Mouse (Mus musculus) left cerebral cortex, postnatal 4 days (tissue): ENCODE results near the gene Mrps30. TPM values are rescaled to one million over a fixed set of nuclear protein-coding genes. Genes with fewer than 3 reads are reported as not detected.
"Not testable (repeated sequence)": the region's sequence is repeated elsewhere in the genome, so short reads cannot be mapped to it uniquely, and the experiment has no call there.

Experiments used
- DNase-seq: peaks from one replicate; pipeline ENCODE4 v3.0.0-alpha.2; 2022
- intact Hi-C: fragments of 180-260 bp; cut with DNase I; formaldehyde crosslinking; loops from one replicate; pipeline ENCODE4 v1.15.1; 2025
- total RNA-seq, 2 experiments: library from RNA; stranded (reverse); gene quantifications; 2 replicates each; pipeline ENCODE4 v1.2.3; 2021

Gene Mrps30
- 10 to 100 TPM; 16.3 to 17.3 TPM for total RNA-seq

DNA sequence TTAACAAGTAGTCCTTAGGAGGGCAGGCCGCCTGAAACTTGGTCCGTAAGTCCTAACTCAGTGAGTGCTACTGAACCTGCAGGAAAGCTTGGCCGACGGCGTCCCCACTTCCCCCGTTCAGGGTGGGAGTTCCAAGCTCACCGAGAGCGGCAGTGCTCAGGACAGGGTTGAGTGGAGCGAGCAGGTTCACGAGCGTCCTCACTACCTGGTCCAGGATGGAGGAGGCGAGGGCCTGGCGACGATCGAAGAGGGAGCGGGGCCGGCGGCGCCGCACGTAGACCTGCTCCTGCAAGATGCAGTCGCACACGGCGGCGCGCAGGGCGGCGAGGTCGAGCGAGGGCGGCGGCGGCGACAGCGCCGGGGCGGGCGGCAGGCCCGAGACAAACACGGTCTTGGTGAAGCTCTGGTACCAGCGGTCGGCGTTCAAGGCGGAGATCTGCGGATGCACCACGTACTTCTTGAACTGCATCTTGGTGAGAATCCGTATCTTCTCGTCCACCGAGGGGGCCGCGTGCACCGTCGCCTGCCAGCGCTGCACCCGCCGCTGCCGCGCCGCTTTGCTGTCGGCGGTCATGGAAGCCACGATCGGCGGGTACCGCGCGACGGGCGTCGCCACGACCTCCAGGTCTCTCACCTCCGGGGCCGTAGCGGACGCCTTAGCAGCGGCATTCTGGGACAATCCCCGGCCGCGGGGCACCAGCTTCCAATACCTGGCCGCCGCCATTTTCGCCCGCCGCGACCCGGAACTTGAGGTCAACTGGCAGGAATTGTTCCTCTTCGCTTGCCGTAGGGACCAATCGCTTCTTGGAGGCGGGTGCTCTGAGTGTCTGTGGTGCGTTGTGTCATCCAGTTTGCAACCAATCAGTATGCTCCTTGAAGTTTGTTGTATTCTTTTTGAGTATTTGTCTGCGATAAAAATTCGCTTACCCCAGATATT, at the start of gene Mrps30, which contains the start of gene B430218F22Rik:
Gene Mrps30, minus strand, starts transcription at position 742 of the 937 bp plus-strand sequence.
Gene B430218F22Rik, plus strand, starts transcription at position 120 of the 937 bp plus-strand sequence.
- intact Hi-C loops = no loop called here

GRCm38 (mm10) chr13:118420847-118421246, 33.8 kb upstream of the Mrps30 start:
- DNase-seq = no peak
- intact Hi-C loops = no loop called here

More for the DNA sequence above, at the start of gene Mrps30, which contains the start of gene B430218F22Rik:
- peak; percentile 95 for DNase-seq

DNA sequence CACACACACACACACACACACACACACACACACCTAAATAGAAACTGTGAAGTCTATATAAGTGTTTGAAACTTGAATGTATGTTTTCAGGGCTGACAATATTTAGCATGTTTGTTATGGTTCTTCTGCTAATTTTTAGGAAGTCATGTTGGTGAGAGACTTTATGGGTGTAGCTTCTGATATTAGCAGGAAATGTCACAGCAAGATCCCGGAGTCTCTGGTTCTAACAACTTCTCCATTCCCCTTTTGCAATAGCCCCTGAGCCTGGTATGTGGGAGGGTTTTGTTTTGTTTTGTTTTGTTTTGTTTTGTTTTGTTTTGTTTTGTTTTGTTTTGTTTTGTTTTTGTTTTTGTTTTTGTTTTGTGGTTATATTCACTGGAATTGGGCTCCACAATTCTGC, 33.4 kb upstream of the Mrps30 start:
- no peak for DNase-seq
- intact Hi-C loops = no loop called here

- intact Hi-C loops = no loop called here
- DNase-seq = no peak
Observed at GRCm38 (mm10) chr13:118418163-118418562, 31.1 kb upstream of the Mrps30 start.

GRCm38 (mm10) chr13:118411297-118411992, 24.4 kb upstream of the Mrps30 start:
- intact Hi-C loops = no loop called here
- no peak for DNase-seq

DNA sequence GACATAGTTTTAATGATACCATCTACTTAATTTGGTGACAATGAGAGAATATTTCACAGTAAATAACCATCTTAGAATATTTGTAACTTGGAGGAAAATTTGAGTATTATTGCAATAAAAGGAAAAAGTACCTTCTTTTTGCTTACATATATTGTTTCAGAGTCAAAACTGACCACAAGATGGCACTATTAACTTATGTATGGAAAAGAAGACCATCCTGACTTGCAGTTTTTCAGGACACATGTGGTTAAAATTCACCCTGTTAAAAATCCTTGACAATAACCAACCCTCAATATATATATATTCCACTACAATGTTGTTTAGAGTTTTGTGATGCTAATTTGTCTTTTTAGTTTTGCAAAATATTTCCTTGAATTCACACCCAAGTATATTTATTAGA, 16.5 kb upstream of the Mrps30 start:
- DNase-seq = no peak
- intact Hi-C loops = loop anchor here (5.0 kb wide), 2 partner anchors 919 to 974 kb away; no protein-coding TSS in a partner anchor

DNA sequence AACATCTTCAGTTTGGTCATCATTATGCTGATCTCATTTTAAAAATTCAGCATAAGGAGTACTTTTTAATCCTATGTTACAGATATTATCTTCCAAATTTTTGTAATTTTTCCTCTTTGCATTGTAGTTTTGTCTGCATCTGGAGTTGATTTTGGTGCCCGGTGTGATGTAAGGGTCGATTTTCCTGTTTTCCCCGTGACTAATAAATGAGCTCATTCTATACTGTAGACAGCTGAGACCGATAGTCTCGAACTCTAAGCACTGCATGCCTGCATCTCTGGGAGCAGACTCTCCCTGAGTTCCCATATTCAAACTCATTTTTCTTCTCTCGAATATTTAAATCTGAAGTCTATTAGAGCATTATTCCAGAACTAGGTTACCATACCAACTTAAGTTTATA, 13.3 kb upstream of the Mrps30 start:
- DNase-seq = no peak
- intact Hi-C loops = loop anchor here (5.0 kb wide), 2 partner anchors 922 to 977 kb away; no protein-coding TSS in a partner anchor

DNA sequence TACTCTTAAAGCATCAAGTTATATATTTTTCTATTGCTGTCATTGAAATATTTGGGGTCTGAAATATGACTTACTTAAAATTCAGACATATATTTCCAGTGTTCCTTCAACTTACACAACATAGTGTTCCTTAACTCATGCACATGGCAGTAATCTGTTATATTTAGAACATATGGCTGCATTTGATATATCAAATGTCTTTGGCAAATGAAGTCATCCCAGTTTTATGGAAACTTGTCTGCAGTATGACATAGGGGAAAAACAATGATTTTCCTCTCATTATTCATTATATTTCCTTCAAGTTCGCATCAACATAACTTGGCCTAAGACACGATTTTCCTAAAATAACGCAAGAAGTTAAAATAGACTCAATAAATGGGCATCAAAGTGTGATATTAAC, 8.8 kb upstream of the Mrps30 start:
- intact Hi-C loops = no loop called here
- no peak for DNase-seq

DNA sequence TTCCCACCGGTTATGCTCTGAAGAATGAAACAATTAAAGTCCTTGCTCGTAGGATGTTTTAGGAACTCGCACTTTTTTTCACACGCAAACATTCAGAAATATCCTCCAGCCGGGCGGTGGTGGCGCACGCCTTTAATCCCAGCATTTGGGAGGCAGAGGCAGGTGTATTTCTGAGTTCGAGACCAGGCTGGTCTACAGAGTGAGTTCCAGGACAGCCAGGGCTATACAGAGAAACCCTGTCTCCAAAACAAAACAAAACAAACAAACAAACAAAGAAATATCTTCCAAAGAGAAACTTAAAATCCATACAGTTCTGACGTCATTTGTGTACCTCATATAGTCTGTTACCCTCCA, 373 bp upstream of the Mrps30 start:
- intact Hi-C loops, DNase-seq: not testable (repeated sequence)

DNA sequence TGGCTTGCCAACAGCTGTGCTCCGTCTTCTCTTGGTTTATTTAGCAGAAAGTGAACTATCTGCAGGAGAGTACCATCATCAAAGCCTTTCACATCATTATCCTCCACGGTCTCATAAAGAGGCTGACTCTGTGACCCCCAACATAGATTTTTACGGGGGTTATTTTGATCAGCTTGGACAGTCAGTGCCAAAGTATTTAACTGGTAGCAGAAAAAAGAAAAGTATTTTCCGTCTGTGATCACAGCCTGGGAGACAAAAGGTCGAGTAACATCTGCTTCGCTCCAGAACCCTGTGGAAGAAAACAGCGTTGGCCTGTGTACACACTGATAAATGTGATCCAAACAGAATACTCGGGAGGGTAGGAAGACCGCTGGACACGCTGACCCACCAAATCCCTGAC, 6.7 kb downstream of the Mrps30 start:
- intact Hi-C loops = no loop called here

GRCm38 (mm10) chr13:118379155-118379554, 7.9 kb downstream of the Mrps30 start:
- intact Hi-C loops = no loop called here
- peak; percentile 60 for DNase-seq

More for the DNA sequence above, 6.7 kb downstream of the Mrps30 start:
- DNase-seq = no peak

DNA sequence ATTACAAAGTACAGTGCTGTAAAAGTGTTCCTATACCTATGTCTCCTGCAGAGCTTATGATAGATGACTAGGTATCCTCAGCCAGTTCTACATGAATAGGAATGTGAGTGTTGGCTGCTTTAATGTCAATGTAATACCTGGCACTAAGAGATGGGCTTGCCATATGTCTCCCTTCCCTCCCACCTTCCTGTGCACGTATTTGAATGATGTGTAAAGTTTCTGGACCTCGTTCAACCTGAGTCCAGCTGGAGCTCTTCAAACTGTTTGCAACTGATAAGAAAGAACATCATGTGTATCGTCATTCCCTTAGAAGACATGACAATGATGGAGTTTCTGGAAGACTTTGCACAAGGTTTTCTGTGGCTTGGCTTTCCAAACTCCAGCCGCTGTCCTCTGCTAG, 14.2 kb downstream of the Mrps30 start:
- no peak for DNase-seq
- intact Hi-C loops = no loop called here

DNA sequence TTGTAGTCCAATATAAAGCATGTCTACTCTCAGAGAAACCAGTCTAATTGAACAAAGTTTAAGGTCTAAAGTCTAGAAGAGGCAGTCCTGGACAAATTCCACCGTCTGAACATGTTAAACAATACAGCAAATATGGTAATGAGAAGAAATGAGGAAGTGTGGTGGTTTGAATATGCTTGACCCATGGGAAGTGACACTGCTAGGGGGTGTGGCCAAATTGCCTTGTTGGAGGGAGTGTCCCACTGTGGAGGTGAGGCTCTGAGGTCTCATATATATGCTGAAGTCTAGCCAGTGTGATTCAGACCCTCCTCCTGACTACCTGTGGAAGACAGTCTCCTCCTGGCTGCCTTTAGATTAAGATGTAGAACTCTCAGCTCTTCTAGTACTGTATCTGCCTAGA, 21.3 kb downstream of the Mrps30 start:
- intact Hi-C loops = no loop called here

GRCm38 (mm10) chr13:118363342-118363741, 23.7 kb downstream of the Mrps30 start:
- intact Hi-C loops = no loop called here
- no peak for DNase-seq

More for the DNA sequence above, 21.3 kb downstream of the Mrps30 start:
- no peak for DNase-seq

- DNase-seq = no peak
- intact Hi-C loops = loop anchor here (2.0 kb wide), 1 partner anchor 800 kb away; no protein-coding TSS in a partner anchor
Observed at GRCm38 (mm10) chr13:118350870-118351269, 36.2 kb downstream of the Mrps30 start.

GRCm38 (mm10) chr13:118350257-118350656, 36.8 kb downstream of the Mrps30 start:
- intact Hi-C loops = loop anchor here (2.0 kb wide), 1 partner anchor 799 kb away; no protein-coding TSS in a partner anchor
- no peak for DNase-seq

Other genes with a start within 250 kb of the Mrps30 start
- under 1 TPM; 0.38 to 0.50 TPM for gene B430218F22Rik, start 622 bp downstream of the Mrps30 start, total RNA-seq